Mouse (Mus musculus): ENCODE measurements at regions not wholly inside any gene's neighbourhood (a gene's known extent, or its start where the extent isn't known, plus 50 kb on each side); places are given as distances from the start of the nearest gene placed in this dataset.
A peak's percentile ranks its signal among the peaks of the same experiment; 100 is the strongest.

DNA sequence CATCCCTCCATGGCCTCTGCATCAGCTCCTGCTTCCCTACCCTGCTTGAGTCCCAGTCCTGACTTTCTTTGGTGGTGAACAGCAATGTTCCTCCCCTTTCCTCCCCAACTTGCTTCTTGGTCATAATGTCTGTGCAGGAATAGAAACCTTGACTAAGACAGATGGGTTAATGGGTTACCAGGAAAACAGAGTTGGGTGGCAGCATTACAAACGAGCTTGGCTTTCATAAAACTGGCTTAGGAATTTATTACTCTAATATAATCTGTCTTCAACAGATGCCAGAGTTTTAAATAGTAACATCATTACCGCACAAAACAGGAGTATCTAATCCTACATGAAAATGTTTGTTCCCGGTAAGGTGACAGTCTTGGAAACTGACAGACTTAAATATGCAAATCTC is 77.7 kb upstream of the Nphp3 start:
- no peak for DNase-seq

DNA sequence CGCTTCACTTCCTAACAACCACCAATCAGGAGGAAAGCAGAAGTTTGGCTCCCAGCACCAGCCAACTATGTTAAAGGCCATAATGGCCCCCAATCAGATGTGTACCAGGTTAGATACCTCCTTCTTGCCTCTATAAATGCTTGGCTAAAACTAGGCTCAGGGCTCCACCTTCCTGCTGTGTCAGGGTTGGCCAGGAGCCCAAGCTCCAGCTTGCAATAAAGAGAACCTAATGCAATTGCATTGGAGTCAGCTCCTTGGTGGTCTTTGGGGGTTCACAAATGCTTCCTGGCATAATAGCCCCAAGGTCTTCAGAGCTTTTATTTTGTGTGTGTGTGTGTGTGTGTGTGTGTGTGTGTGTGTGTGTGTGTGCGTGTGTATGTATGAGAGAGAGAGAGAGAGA is 76.9 kb upstream of the Nphp3 start:
- peak; percentile 23 to 58 for DNase-seq

DNA sequence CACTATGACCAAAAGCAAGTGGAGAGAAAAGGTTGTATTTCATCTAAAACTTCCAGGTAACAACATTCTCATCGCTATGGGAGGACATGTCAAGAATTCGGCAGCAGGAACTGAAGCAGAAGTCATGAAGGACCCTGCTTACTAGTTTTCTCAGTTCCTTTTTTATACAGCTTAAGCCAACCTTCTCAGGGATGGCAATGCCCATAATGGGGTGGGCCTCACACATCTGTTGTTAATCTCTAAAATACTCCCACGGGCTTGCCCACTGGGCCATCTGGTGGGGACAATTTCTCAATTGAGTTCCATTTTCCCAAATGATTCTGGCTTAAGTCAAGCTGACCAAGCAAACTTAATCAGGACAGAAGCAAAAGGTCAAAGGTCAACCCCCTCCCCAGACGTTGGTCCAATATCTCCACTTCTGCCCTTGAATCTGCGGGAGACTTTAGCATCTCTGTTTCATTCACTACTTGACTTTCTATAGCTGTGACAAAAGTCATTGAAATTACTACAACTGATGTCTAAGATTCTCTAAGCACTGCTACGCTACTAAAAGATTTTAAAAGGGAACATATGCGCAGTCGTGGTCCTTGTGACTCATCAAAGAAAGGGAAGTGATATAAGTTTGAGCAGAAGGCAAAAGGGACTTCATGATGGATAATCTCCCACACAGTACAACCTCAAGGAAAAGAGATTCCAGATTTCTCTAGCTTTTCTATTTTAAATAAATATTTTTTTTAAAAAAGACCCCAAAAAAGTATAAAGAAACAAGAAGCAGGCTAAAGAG is 73.4 kb upstream of the Nphp3 start:
- no peak for DNase-seq

DNA sequence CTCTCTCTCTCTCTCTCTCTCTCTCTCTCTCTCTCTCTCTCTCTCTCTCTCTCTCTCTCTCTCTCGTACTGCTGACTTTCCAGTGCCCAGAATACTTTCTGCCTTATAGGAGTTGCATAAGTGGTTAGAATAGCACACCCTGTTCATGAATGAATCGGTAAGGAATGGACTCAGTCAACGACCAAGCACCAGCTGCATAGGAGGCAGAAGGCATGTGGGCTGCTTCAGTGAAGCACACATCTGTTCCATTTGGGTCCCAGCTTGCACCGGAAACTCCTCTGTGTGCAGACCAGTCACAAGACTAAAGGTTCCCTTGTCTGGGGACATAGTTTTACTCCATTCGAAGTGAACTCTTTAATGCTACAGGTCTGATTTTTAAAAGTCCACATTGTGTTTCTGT is 64.3 kb upstream of the Nphp3 start:
- no peak for DNase-seq

DNA sequence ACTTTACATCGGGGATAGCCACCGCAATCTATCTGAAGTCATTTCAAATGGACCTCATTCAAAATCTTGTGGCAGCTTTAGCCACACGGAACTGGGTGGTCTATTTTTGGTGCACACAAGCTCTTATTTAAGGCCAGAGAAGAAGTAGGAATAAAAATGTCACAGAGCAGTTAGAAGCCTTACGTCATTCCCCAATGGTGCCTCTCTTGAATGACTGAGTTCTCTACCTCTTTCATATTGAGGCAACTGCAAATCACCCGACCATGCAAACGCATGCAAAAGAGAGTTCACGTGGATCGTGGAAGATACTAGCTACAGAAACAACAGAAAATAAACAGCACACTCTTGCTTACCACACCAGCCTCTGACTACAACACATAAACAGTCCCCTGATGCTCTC is 62.3 kb upstream of the Nphp3 start:
- no peak for DNase-seq

DNA sequence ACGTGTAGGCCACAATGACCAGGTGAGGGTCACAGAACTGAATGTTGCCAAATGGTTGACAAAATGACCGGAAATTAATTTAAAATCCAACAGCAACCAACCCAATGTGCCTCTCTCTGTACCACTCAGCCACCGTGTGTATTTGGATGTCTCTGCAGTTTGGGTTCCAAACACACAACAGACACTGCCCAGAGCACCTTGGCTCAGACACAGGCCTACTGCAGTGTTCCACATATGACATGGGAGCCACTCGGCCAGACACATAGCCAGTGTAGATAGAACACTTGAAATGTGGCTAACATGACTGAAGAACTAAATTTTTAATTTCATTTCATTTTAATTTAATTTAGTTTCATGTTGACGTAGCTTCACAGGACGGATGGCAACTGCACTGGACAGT is 61.8 kb upstream of the Nphp3 start:
- DNase-seq, result peak; percentile 23 to 46

DNA sequence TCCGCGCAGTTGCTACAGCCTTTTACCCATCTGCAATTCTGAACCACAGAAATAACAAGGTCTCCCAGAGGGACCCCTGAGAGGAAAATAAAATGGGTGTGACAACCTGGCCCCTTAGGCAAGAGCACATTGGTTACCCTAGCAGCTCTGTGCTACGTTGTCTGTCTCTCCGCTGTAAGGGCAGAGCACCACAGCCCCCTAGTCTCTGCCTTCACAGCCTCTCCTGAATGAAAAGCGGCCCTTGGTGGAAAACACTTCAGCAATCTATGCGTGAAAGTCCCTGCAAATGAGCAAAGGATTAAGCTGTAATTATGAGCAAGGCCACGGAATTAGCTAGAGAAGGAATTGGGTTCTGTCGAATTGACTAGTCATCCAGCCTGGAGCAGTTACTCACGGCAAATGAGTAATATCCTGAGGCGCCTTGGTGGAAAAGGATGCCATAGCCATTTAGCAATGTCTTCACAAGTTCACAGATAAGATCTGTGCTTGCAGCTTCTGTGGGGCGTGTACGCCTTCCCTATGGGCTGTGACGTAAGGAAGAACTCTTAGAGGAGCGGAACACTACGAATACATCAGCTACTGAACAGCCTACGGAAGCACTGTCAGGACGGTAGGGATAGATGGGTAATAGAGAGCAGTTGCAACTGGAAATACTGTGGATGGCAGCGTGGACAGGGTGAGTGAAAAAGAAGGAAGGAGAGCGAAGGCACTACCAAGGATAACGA is 61.0 kb upstream of the Nphp3 start:
- no peak for DNase-seq

DNA sequence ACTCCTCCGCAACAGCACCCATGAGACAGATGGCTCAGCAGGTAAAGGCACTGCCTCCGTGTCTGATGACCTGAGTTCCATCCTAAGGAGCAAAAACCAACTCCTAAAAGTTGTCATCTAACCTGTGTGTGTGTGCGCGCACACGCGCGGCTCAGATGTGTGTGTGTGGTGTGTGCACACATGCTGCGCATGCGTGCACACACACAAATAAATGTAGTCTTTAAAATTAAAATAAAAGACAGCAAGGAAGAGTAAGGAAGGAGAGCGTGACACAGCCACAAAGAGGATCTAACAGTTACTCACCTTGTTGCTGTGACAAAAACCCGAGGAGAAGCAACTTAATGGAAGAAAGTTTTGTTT is 60.5 kb upstream of the Nphp3 start:
- DNase-seq, result no peak

DNA sequence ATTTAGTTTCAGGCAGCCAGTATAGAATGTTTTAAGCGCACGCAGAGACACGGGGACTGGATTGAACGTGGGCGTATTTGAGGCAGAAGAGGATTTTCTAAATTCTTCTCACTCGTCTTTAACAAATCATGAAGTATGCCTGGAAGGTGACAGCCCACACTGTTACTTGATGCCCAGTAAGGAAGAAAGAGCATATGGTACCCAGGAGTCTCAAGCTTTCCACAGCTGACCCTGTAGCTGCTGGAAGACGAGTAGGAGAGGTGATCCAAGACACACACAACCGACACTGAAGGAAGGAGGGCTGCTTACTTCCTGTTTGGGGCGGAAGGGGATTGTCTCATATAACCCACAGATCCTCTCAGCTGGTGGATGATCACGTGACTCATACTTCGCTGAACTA is 56.9 kb upstream of the Nphp3 start:
- DNase-seq, result no peak

DNA sequence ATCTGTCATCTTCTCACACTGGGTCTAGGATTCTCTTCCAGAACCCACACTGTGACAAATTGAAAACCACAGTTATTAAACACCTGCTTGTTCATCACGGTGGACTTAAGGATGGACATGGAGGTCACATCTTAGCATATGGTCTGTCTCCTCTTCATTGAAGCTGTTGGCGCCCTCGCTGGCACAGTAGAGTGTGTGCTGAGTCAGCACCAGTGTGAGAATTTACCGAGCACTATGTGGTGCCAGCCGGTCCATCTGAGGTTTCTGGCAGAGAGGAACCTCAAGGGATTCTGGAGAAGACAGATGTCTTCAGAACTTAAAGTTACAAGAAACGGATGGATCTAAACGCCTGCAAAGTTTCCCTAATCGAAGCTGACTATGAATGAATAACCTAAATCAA is 50.5 kb upstream of the Nphp3 start:
- DNase-seq, result peak in 1 of 2 experiments; percentile 8
